Mouse (Mus musculus) limb, embryonic 15.5 days (tissue): Measurements from ENCODE around the gene Fgd3. TPM values are rescaled to one million over a fixed set of nuclear protein-coding genes. Genes with fewer than 3 reads are reported as not detected.

Experiments
- ATAC-seq: fragments of 200-750 bp; cut with Nextera tagmentation; 2 replicates; pipeline ENCODE4 v1.8.0; 2017; ENCODE audit warnings: low read depth, moderate TSS enrichment; ENCODE audit not compliant: insufficient number of reproducible peaks, low FRiP score, low TSS enrichment
- H3K27ac ChIP-seq: fragments of 300-500 bp; sonication (generic); 2 replicates; pipeline ENCODE4 v1.5.1; 2015; ENCODE audit warnings: moderate library complexity, mild to moderate bottlenecking, inconsistent platforms
- H3K27me3 ChIP-seq: fragments of 300-500 bp; sonication (generic); 2 replicates; pipeline ENCODE4 v1.6.1; 2015; ENCODE audit warnings: inconsistent platforms
- H3K36me3 ChIP-seq: fragments of 300-500 bp; sonication (generic); 2 replicates; pipeline ENCODE4 v1.6.1; 2015; ENCODE audit warnings: inconsistent platforms
- H3K4me1 ChIP-seq: fragments of 300-500 bp; sonication (generic); 2 replicates; pipeline ENCODE4 v1.6.1; 2015; ENCODE audit warnings: inconsistent platforms
- H3K4me2 ChIP-seq: fragments of 300-500 bp; sonication (generic); 2 replicates; pipeline ENCODE4 v1.6.1; 2015; ENCODE audit warnings: mild to moderate bottlenecking, inconsistent platforms
- H3K4me3 ChIP-seq: fragments of 300-500 bp; sonication (generic); 2 replicates; pipeline ENCODE4 v1.5.1; 2015; ENCODE audit warnings: mild to moderate bottlenecking, inconsistent platforms
- H3K9ac ChIP-seq: fragments of 300-500 bp; sonication (generic); 2 replicates; pipeline ENCODE4 v1.6.1; 2015; ENCODE audit warnings: inconsistent platforms
- H3K9me3 ChIP-seq: fragments of 300-500 bp; sonication (generic); 2 replicates; pipeline ENCODE4 v1.6.1; 2016; ENCODE audit warnings: inconsistent platforms
- WGBS: fragments of 180-500 bp; shearing (Covaris S2); methylation state at CpG from one replicate; pipeline ENCODE4 v1.1.7; 2015; 5-methylcytosine and 5-hydroxymethylcytosine counted together
- polyA plus RNA-seq: library from polyadenylated mRNA; unstranded; fragments of >200 nt; fragmentation: Nextera tagmentation; extraction: Ambion mirVana; gene quantifications from 2 replicates; pipeline ENCODE4 v1.2.1, GENCODE M21; 2015

Fgd3 gene
- polyA plus RNA-seq, 1 experiment from 2014 or later: 0.40 TPM

DNA sequence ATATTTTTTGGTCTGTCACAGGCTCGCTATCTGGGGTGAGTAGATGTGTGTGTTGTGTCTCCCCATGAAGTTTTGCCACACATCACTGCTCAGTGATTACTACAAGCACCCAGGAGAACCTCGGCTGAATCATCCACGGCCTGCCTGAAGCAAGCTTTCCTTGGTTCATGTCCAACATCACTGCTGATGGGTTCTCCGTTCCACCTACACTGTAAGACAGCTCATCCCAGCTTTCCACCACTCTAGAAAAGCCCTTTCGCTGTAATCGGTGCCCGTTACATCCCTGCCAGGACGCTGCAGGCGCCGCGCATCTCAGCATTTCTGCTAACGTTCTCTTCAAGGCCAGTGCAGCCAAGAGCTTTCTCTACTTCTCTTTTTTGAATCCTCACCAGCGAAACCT, 67.4 kb downstream of the Fgd3 start:
- H3K27ac ChIP-seq: no peak overlapping the region
- H3K27me3 ChIP-seq: peaks cover 9% of the 10 kb centered on the region
- no peak overlapping the region for H3K9ac ChIP-seq
- WGBS: 86% methylated on average over 13 of the region's 13 CpGs
- H3K9me3 ChIP-seq: no peaks in the 10 kb centered on the region
- H3K4me3 ChIP-seq: no peak overlapping the region
- H3K4me1 ChIP-seq: peaks cover 9% of the 10 kb centered on the region
- H3K4me2 ChIP-seq: no peak overlapping the region
- no peak for ATAC-seq
- no peaks in the 10 kb centered on the region for H3K36me3 ChIP-seq

DNA sequence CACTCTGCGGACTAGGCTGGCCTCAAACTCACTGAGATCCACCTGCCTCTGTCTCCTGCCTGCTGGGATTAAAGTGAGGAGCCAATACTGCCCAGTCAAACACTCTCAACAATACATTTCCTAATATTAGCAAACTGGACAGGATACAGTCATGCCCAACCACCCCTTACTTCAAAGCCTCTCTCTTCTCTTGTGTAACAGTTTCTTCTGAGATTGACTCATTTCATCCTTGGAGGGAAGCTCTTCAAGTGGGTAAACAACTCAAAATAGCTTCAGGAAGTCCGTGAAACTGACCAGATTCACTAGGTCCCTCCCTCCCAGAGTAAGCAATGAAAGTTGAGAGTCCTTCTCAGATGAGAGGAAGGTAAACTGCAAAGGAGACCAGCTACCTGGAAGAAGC, 68.0 kb downstream of the Fgd3 start:
- Histone ChIP-seq H3K27me3 (peaks cover 15% of the 10 kb centered on the region), H3K4me3 (no peak overlapping the region), H3K9me3 (no peaks in the 10 kb centered on the region), H3K36me3 (no peaks in the 10 kb centered on the region), H3K27ac (no peak overlapping the region), H3K9ac (no peak overlapping the region), H3K4me1 (peaks cover 11% of the 10 kb centered on the region), H3K4me2 (no peak overlapping the region)
- ATAC-seq: no peak
- 59% methylated on average over 2 of the region's 2 CpGs for WGBS

DNA sequence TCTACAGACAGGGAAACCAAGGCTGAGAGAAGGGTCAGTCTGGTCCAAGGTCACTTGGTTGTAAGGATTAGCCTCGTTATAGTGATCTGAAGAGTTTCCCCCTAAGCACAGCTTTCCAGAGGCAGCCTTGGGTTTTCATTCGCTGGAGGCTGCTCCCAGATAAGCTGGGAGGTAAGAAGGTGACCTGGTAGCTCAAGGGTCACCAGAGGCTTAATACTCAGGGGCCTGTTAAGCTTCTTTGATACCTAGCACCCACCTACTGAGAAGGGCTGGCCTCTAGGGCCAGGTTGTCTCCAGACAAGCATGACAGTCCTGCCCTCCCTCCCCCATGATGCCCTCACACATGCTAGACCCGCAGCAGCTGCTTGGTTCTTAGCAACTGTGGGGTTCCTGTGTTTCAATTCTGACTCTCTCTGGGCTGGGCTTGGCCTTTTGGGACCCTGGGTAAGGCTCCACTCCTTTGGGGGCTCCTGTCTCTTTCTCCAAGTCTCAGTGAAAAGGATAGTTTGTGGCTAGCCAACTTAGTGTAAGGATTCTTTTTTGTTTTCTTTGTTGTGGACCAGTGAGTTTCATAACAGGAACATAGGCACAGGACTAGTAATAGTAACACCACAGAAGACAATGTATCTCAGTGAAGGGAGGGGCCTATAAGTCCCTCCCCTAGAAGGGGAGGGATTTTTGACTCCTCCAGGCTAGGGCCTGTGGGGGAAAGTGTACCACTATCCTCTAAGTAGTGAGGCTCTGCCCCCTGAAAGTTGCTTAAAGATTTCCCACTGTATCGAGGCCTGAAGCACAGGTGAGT, 69.2 kb downstream of the Fgd3 start:
- Histone ChIP-seq H3K9ac (no peak overlapping the region), H3K4me3 (no peak overlapping the region), H3K36me3 (no peaks in the 10 kb centered on the region), H3K9me3 (no peaks in the 10 kb centered on the region), H3K27ac (no peak overlapping the region), H3K4me1 (peaks cover 11% of the 10 kb centered on the region), H3K27me3 (peaks cover 25% of the 10 kb centered on the region), H3K4me2 (no peak overlapping the region)
- WGBS: 41% methylated on average over 4 of the region's 4 CpGs
- no peak for ATAC-seq

DNA sequence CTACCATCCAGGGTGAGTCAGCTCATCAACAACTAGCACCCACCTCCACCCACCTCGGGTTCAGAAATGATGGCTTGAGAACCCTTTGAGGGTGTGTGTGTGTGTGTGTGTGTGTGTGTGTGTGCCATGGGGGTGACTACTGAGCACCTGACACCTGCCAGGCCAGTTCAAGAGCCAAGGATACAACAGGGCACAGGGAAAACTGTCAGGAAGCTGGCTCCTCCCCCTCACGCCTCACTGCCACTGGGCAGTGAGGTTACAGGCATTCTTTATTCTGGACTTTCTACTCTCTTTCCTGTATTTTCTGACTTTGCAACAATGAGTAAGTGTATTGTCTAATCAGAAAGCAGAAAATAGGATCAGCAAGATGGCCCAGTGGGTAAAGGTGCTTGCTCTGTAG, 70.5 kb downstream of the Fgd3 start:
- H3K27ac ChIP-seq: no peak overlapping the region
- peaks cover 25% of the 10 kb centered on the region for H3K27me3 ChIP-seq
- H3K36me3 ChIP-seq: no peaks in the 10 kb centered on the region
- no peak overlapping the region for H3K9ac ChIP-seq
- H3K4me2 ChIP-seq: no peak overlapping the region
- peaks cover 11% of the 10 kb centered on the region for H3K4me1 ChIP-seq
- H3K9me3 ChIP-seq: no peaks in the 10 kb centered on the region
- H3K4me3 ChIP-seq: no peak overlapping the region
- 59% methylated on average over 2 of the region's 2 CpGs for WGBS
- no peak for ATAC-seq

DNA sequence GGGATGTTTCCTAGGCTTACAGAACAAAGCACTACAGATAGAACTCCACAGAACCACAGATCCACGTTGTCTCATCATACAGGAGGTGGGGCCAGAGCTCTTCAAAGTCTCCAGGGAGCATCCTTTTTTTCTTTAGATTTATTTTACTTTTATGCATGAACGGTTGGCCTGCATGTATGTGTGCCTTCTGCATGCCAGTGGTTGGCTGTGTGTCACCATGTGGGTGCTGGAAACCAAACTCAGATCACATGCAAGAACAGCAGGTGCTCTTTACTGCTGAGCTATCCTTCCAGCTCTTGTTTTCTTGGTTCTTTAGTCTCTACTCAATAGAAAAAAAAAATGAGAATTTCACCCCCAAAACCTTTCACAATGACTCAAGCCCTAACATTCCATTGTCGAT, 71.2 kb downstream of the Fgd3 start:
- no peak overlapping the region for H3K27ac ChIP-seq
- no peak overlapping the region for H3K4me2 ChIP-seq
- no peak overlapping the region for H3K4me3 ChIP-seq
- WGBS: 54% methylated on average over 3 of the region's 3 CpGs
- H3K4me1 ChIP-seq: peaks cover 11% of the 10 kb centered on the region
- H3K9me3 ChIP-seq: no peaks in the 10 kb centered on the region
- no peaks in the 10 kb centered on the region for H3K36me3 ChIP-seq
- H3K9ac ChIP-seq: no peak overlapping the region
- peaks cover 25% of the 10 kb centered on the region for H3K27me3 ChIP-seq
- ATAC-seq: no peak

DNA sequence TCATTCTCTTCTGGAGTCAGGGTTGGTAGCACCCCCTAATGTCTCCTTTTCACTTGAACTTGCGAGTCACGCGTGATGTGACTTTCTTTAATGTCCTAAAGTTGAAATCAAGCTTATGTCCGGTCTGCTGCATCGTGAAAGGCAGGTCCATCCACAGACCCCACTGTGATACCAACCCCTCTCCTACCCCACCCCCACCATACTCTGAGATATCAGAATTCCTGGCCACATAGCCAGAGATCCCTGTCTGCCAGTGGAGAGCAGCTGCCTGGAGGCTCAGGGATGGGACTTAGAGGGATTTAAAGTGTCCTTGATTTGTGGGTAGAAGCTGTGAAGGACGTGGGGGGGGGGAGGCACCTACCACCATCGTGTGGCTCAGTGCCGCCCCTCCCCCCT, 71.6 kb downstream of the Fgd3 start, which contains the start of gene Susd3:
Susd3 (minus strand) TSS at position 240 of the 396 bp plus-strand sequence.
- H3K4me2 ChIP-seq: peak within 1 kb of the TSS; percentile 88
- H3K36me3 ChIP-seq: no peaks in the 10 kb centered on the region
- H3K27ac ChIP-seq: no peak within 1 kb of the TSS
- H3K9ac ChIP-seq: 0 out of 2 replicates have a peak within 1 kb of the TSS, but pooled peaks have one; percentile 28
- no peak for ATAC-seq
- peak within 1 kb of the TSS; percentile 44 for H3K4me3 ChIP-seq
- H3K4me1 ChIP-seq: peaks cover 11% of the 10 kb centered on the region
- 15% methylated on average over 8 of the region's 8 CpGs for WGBS
- H3K27me3 ChIP-seq: peaks cover 25% of the 10 kb centered on the region
- H3K9me3 ChIP-seq: no peaks in the 10 kb centered on the region

DNA sequence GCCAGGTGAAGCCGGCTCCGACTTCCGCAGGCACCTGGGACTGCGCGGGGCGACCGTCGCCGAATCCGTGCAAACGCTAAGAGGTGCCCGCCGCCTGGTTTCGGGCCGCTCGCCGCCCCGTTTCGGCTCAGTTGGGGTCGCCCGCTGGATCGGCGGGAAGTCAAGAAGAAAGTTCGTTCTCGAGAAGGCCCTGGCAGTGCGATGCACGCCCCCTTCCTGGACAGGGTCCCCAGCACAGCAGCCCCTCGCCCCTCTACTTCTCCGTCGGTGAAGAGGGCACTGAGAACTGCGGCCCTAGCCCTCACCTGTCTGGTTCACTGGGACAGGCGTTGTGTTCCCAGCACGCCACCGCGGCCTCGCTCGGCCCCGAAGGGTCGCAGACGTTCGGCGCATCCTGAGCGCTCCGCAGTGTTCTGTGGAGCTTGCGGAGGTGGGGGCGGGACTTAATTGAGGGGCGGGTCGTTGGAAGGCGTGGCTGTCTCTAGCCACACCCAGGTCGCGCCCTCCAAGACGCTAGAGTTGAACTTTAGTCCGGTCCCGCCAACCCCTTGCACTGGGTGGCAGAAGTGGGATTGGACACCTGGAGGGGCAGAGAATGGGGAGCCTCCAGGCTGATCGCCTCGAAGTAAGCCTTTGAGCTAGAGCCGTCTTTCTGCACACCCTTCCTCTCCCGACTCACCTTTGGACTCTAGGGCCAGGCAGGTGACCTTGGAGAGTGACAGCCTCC, 72.2 kb downstream of the Fgd3 start:
- Histone ChIP-seq H3K4me1 (peaks cover 11% of the 10 kb centered on the region), H3K36me3 (no peaks in the 10 kb centered on the region), H3K4me2 (peak overlapping the region; percentile 88), H3K27ac (no peak overlapping the region), H3K9me3 (no peaks in the 10 kb centered on the region), H3K9ac (0 out of 2 replicates have a peak overlapping the region, but pooled peaks have one; percentile 28), H3K4me3 (peak overlapping the region; percentile 44), H3K27me3 (peaks cover 25% of the 10 kb centered on the region)
- ATAC-seq: peak; percentile 32; the same call in 1 of the 2 replicates
- WGBS: 1% methylated on average over 58 of the region's 58 CpGs

DNA sequence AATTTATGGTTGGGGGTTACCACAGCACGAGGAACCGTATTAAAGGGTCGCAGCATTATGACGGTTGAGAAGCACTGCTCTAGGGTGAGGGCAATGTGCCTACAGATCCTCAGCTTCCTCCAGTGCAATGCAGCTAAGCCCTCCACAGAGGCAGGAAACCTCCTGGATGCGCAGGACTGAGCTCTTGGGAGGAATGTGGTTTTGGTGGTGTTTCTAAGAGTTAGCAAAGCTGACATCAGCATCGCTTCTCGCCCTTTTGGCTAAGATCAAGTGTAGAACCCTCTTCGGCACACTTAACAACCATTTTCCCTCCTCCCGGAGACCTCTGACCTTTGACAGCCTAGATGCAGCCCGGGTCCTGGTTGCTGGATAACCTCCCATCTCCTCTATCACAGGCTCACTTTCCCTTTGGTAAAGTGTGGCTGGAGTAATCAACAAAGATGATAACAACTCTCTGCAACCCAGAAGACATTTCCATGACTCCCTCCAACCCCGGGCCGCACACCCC, 72.8 kb downstream of the Fgd3 start:
- H3K36me3 ChIP-seq: no peaks in the 10 kb centered on the region
- 39% methylated on average over 12 of the region's 12 CpGs for WGBS
- H3K9me3 ChIP-seq: no peaks in the 10 kb centered on the region
- no peak overlapping the region for H3K27ac ChIP-seq
- peaks cover 25% of the 10 kb centered on the region for H3K27me3 ChIP-seq
- H3K4me1 ChIP-seq: peaks cover 11% of the 10 kb centered on the region
- H3K4me3 ChIP-seq: peak overlapping the region; percentile 44
- 0 out of 2 replicates have a peak overlapping the region, but pooled peaks have one; percentile 28 for H3K9ac ChIP-seq
- ATAC-seq: no peak
- peak overlapping the region; percentile 88 for H3K4me2 ChIP-seq

DNA sequence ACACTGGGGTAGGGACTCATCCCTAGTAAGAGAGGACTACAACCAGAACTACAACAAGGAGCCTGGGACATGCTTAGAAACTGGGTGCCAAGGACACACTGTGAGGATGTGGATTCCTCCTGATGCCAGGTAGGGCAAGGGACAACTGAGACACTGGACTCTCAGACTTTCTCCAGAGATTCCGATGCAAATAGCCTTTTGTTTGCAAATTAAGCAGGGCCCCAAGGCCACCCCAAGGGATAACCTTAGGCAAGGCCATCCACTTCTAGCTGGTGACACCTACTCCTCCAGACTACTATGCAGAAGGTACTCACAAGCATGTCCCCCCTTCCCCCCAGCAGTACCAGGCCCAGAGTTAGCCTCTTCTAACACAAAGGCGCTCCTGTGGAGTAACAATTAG, 73.5 kb downstream of the Fgd3 start:
- Histone ChIP-seq H3K4me3 (no peak overlapping the region), H3K4me1 (peaks cover 11% of the 10 kb centered on the region), H3K27me3 (peaks cover 25% of the 10 kb centered on the region), H3K9me3 (no peaks in the 10 kb centered on the region), H3K27ac (no peak overlapping the region), H3K36me3 (no peaks in the 10 kb centered on the region), H3K9ac (no peak overlapping the region), H3K4me2 (no peak overlapping the region)
- no peak for ATAC-seq
- WGBS: 77% methylated on average over 2 of the region's 2 CpGs

DNA sequence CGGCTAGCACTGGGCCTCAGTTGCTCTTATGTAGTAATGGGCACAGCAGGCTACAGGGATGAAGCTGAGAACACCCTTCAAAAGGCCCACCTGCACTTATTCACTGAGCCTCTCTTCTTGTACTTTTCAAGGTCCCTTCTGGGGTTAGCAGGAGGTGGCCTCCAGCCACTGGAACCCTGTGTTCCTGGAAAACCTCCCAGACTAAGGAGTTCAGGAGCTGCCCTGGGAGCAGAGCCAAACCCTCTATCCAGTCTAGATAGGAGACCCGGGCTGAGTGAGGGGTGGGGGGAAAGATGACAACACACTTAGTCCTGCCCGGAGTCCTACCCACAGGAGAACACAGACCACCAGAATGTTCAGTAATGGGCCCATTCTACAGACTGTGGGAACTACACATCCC, 74.1 kb downstream of the Fgd3 start:
- H3K9ac ChIP-seq: no peak overlapping the region
- WGBS: 67% methylated on average over 3 of the region's 3 CpGs
- no peak for ATAC-seq
- H3K4me1 ChIP-seq: peaks cover 11% of the 10 kb centered on the region
- no peak overlapping the region for H3K4me3 ChIP-seq
- peaks cover 25% of the 10 kb centered on the region for H3K27me3 ChIP-seq
- no peaks in the 10 kb centered on the region for H3K36me3 ChIP-seq
- no peak overlapping the region for H3K4me2 ChIP-seq
- H3K27ac ChIP-seq: no peak overlapping the region
- no peaks in the 10 kb centered on the region for H3K9me3 ChIP-seq

DNA sequence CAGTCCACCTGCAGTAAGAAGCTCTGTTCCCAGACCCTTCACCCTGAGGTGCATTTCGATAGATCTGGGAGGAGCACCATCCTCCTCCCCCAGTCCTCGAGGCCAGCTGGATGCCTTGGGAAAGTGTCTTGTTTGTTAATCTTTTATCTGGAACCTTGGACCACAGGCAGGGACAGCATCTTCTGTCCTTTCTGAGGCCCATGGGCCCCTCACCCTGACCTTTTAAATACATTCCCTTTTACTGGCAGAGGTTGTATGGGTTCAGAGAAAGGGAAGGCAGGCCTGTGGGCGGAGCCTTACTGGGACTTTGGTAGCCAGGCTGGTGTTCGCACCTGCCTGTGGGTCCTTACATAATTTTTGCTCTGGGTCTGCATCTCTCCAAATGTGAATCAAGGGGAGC, 74.9 kb downstream of the Fgd3 start:
- Histone ChIP-seq H3K9me3 (no peaks in the 10 kb centered on the region), H3K36me3 (no peaks in the 10 kb centered on the region), H3K9ac (no peak overlapping the region), H3K4me3 (no peak overlapping the region), H3K4me2 (no peak overlapping the region), H3K27me3 (peaks cover 25% of the 10 kb centered on the region), H3K4me1 (peaks cover 11% of the 10 kb centered on the region), H3K27ac (no peak overlapping the region)
- ATAC-seq: no peak
- WGBS: 61% methylated on average over 4 of the region's 4 CpGs

DNA sequence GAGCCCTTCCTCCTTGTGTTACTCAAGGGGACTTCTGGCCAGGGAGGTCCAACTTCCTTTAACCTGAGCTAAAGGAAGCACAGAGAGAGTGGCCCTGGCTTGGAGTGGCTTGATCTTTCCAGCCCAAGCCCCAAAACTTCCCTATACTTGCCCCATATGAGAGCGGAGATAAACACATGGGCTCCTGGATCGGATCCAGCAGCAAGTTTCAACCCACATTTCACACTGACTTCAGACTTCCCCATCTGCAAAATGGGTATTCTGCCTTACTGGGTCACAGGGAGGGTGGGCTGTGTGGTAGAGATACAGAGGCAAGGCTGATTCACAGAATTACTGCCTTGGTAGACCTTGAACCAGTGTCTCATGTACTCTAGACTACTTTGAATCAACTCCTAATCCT, 76.6 kb downstream of the Fgd3 start:
- Histone ChIP-seq H3K4me1 (peaks cover 11% of the 10 kb centered on the region), H3K4me2 (no peak overlapping the region), H3K27ac (no peak overlapping the region), H3K4me3 (no peak overlapping the region), H3K27me3 (peaks cover 23% of the 10 kb centered on the region), H3K9ac (no peak overlapping the region), H3K36me3 (no peaks in the 10 kb centered on the region), H3K9me3 (no peaks in the 10 kb centered on the region)
- ATAC-seq: no peak
- WGBS: 83% methylated on average over 2 of the region's 2 CpGs
